Mouse (Mus musculus) frontal cortex, adult (tissue): ENCODE measurements around the gene Gm10985.

Experiments used
- ATAC-seq: cut with Nextera tagmentation; 2 replicates; pipeline ENCODE4 v1.9.2; 2017; ENCODE audit warnings: mild to moderate bottlenecking, moderate library complexity, mixed read lengths; ENCODE audit not compliant: low TSS enrichment

Gene Gm10985

DNA sequence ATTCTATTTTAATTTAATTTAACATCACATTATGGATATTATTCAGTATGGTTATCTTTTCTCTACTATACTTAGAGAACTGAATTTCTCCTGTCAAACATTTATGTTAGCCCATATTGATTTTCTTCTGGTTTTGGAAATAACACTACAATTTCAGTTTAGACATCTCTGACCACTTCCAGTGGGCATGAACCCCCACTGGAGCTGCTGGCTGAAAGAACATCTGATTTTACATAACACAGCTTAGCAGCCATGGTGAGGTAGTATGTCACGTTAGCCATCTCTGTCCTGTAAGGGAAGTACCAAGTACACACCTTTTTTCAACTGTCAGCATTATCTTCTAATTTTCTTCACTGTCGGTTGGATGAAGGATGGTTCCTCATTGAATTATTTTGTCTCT is at the start of gene Gm10985:
Gm10985 (plus strand) TSS at position 301 of the 400 bp plus-strand sequence.
- ATAC-seq = no peak

DNA sequence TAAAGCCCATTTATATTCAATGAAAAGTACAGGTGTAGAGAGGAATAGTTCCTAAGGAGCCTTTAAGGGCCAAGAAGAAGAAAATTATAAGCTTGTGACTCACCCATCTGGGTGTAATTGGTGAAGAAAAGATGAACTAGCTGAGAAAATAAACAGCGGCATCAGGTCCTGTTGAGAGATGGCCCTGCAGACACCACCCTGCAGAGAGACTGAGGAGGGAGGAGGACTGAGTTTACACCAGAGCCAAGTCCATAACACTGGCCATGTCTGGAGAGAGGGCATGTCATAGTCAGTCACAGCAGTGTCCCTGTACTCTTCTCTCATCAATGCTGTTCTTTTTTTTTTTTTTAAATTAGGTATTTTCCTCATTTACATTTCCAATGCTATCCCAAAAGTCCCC is 48.0 kb upstream of the Gm10985 start:
- ATAC-seq = no peak

DNA sequence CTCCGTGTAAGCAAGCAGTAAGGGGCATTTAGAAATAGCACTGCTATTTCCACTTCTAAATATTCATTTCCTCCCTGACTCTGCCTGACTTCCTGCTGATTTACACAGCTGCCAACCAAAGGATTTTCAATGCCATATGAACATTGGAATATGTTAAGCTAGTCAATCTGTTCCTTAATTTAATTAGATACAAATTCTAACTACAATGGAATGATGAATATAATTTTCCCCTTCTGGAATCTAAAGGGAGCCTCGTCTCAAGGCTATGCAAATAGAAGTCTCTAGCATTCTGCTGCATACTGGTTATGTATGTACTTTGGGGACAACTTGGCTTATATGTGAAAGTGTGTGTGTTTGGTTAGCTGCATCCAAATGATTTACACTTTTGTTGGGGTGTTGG is 45.2 kb upstream of the Gm10985 start:
- no peak for ATAC-seq

DNA sequence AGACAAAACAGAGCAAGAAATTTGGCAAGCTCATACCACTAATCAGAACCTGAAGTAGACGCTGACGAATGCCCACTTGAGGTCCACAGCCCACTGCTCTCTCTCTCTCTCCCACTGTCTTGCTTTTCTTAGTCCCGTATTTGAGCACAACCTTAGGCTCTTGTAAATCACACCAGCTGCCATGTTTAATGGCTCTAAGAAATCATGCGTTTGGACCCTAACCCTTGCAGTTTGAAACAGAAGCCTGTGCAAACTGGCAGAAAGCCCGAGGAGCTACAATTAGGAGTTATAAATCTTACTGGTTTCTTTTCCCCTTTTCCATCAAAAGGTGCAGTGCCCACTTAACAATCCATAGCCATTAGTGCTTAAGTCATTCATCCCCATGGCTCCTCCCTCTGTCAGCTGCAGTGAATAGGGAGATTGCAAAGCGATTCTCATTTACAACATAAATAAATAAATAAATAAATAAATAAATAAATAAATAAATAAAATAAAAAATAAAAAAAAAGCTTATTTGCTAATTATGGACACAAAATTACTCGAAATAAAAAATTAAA is 31.4 kb upstream of the Gm10985 start:
- ATAC-seq = no peak

DNA sequence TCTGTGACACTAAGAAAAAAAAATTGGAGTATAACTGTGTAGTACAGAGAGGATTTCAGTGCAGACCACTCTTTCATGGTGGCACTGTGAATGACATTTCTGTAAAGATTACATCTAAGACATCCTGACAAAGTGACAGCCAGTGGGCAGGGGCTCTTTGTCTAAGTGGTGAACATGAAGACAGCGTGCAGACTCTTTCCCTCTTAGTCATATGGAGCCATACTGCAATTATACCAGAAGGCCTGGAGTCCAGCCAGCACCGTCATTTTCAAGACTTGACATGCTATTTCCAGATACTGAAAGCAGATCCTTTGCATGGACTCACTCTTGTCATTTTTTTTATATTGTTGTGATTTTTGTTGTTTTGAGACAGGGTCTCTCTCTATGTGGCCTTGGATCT is 10.6 kb upstream of the Gm10985 start:
- no peak for ATAC-seq

DNA sequence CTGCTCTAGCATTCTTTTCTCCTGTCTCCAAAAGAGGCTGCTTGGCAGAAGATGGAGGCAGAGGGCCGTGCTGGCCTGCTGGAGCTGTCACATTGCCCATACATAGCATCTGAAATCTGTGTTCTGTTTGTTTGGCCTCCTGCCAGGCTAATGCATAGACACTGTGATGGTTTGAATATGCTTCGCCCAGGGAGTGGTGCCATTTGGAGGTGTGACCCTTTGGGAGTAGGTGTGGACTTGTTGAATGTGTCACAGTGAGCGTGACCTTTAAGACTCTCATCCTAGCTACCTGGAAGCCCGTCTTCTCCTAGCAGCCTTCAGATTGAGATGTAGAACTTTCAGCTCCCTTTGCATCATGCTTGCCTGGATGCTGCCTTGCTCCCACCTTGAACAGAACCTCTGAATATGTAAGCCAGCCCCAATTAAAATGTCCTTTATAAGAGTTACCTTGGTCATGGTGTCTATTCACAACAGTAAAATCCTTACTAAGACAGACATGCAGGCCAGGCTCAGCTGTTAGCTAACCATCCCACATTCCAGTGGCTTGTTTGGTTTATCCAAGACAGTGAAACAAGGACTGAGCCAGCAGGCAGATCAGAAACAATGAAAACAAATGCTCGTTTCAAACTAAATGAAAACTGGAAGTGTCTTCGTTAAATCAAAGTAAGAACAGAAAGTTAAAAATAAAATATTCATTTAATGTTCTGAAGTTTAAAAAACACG is 1.5 kb downstream of the Gm10985 start:
- ATAC-seq = no peak

DNA sequence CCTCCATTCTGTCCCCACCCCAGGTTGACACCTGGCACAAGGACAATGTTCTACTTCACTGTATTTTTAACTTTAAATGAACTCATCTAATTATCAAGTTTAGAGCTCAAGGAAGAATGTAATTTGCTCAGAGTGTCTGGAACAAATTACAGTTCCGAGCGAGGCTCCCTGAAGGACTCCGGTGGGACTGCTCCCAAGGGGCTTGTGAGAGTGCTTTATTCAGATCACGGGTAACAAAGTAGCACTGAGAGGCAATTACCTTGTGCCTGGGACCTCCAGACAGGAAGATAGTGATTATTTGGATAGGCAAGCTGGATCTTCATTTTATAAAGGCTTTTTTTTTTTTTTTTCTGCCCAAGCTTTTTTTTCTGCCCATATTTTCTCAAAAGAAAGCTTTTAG is 2.8 kb downstream of the Gm10985 start:
- no peak for ATAC-seq

DNA sequence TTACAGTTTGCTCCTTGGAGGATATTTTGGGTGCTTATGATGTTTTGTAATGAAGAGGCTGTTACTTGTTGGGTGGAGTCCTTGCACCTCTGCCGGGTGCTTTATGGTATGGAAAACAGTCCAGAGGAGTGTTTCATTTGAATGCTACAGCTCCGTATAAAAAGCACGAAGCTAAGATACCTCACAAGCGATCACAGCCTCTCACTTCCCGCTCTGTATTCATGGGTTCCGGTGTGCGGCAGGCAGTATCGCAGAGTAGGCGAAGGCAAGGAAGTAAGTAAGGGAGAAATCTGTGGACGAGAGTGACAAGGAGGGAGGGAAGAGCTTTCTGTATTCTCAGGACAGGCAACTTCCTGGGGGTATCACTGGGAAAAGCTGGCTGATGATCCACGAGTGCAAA is 3.4 kb downstream of the Gm10985 start:
- peak; percentile 95 for ATAC-seq

DNA sequence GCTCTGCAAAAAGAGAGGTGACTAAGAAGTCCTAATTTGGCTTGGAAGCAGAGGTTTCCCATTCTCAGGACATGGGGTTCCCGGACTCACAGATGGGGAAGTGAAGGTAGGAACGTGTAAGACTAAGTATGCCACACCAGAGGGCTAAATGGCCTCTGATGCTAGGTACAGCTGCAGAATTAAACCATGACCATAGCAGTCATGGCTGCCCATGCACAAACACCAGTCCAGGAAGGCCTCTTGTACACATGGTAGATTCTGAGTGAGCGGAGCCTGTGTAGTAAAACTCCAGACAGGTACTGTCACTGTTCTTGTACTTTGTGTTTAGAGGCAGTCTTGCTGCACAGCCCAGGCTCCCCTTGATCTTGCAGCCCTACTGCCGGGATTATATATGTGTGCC is 9.4 kb downstream of the Gm10985 start:
- no peak for ATAC-seq

DNA sequence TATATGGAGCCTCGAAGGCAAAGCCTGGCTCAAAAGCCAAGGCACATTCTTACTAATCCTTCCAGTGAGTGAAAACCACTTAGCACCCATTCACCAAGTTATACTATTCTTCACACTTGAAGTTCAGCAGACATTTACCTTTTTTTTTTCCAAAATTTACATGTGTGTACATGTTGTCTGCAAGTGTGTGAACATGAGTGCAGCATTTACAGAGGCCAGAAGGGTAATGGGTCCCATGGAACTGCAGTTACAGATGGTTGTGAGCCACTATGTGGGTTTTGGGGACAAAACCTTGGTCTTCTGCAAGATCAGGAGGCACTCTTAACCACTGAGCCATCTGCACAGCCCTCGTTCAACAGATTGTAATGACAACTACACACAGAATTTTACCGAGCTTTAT is 9.9 kb downstream of the Gm10985 start:
- ATAC-seq = no peak

DNA sequence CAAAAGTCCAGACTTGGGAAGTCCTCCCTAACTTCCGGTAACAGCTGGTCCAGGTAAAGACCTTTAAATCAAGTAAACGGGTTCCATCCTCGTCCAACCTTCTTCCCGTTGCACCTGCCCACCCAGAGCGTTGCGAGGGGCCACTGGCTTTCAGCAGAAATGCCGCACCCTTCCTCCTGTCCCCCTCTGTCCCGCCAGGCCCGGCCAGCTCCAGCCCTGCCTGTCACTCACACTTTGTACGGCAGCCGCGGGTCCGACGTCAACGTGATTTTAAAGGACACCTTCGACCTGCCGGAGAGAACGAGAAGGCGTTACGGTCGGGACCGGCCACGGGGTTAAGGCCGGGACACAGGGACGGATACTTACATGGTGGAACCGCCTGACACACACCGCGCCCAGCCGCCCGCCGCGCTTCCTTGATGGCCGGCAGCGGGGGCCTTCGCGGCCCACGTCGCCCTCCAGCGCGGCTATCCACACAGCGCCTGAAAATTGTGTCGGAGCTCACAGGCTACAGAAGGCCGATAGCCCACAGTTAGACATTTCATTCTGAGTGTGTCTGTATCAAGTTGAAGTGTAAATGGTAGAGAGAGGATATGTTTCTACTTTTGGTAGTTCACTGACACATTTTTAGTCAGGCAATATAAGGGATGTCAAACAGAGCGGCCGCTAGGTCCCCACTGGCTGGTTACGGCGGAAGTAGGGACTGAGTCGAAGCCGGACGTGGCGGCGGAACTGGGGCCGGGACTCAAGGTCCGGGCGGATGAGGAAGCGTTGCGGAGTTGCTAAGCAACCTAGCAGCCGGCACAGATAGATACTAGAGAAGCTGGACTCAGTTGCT is 18.7 kb downstream of the Gm10985 start, which contains the start of gene Ufm1:
Ufm1 (minus strand) TSS at position 448 of the 838 bp plus-strand sequence.
- ATAC-seq = peak; percentile 100

DNA sequence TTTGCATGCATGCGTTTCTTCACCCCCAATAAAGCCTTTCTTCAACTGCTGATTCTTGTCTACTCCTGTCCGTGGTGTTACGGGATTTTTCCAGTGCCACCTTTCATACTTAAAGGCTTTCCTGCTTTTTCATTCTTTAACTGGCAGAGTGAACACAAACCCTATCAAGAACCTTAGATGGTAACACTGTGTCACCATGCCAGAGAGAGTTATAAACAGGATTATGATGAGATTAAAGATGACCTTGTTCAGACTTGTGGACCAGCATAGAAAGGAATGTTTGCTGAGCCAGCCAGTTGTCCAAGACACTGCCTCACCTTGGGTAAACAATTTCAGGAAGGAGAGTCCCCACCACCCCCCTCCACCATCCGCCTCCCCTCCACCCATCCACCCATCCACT is 23.3 kb downstream of the Gm10985 start:
- ATAC-seq = no peak

DNA sequence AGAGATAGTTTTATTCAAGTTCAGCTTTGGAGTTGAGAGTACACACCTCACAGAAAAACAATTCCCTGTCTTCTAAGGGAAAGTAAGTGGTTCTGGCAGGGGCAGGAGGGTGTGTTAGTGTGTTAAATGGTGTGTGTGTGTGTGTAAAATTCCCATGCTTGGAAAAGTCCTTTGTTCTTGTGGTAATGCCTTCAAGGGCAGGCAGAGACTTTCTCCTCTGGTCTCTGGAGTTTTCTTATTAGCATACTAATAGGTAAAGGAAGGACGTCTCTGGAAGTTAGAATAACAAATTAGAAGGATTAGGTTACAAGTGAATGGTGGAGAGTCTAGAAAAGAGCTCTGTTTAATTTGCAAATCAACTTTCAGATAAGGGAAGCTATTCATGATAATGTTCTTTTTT is 24.4 kb downstream of the Gm10985 start:
- no peak for ATAC-seq

DNA sequence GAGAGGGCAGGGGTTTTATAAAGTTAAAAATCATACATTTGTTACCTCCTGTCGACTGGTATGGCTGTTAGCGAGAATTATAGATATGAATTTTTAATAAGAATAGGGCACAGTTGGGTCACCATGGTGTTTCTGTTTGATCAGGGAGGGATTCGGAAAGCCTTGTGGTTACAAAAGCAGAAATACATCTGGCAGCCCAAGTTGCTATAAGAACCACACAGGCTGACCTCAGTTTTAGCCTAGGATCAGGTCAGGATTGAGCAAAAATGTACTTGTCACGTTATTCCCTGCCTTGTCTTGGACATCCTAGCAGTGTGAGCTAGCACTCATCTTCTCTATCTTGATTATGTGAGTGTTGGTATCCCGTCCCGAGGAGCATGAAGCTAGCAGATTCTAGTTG is 25.6 kb downstream of the Gm10985 start:
- ATAC-seq = no peak

DNA sequence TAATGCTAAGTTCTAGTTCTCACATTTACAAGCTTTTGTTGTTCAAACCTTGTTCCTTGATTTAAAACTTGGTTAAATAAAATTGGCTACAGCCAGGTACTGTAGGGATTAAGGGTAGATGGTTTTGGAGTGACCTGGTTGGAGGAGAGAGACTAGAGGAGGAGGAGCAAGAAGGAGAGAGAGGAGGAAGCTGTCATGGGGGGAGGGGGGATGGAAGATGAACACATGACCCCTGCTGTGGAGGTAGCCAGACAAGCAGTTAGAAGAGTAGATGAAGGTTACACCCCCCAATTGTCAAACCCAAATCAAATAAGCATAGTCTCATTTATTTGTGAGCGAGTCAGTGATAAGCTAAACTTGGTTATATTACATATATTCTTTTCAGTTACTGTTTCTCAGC is 26.7 kb downstream of the Gm10985 start:
- ATAC-seq = no peak

DNA sequence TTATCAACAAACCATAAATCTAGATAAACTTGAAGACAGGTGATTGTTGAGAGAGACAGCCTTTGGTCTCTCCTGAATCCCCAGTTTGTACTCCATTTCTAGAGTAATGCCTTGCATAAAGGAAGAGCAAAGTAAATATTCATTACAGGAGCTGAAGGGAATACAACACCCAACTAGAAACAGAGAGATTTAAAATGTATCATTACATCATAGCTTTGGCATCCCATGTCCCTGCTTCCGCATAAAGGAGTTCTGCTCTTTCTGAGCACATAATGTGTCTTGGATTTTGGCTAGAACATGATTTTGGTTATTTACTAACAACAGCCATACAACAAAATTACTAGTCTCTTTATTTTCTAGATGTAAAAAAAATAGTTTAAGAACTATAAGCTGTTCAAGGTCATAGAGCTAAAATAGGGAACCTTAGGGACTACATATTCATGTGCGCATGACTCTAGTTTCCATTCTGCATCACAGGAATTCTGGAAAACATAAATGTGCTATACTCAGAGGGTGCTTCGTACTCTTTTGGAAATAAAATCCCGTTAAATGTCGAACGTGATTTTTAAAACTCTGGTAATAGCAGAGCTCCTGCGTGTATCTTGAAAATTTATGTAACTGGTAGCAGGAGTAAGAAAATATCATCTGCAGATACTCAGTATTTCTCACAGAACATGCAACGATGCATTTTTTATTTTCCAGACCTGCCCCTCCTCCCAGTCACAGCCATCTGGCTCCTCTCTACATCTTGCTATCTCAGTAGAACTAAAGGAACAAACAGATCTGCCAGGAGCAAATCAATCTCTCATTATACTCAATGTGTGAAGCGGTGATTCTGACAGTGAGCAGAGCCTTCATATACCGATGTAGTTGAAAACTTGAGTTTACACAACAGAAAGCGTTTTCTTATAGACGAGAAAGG is 46.0 kb downstream of the Gm10985 start:
- peak; percentile 98 for ATAC-seq
